Mouse (Mus musculus) midbrain, postnatal 0 days (tissue): ENCODE measurements around the gene B3gnt2. TPM values are rescaled to one million over a fixed set of nuclear protein-coding genes. Genes with fewer than 3 reads are reported as not detected.

Source experiments
- ATAC-seq: fragments of 200-750 bp; cut with Nextera tagmentation; 2 replicates; pipeline ENCODE4 v1.8.0; 2017; ENCODE audit warnings: moderate number of reproducible peaks, mild to moderate bottlenecking, moderate TSS enrichment, moderate library complexity; ENCODE audit not compliant: low FRiP score
- DNase-seq: peaks from one replicate; pipeline ENCODE4 v3.0.0-alpha.2; 2015; ENCODE audit warnings: low spot score
- H3K27ac ChIP-seq: fragments of 300-500 bp; sonication (generic); 2 replicates; pipeline ENCODE4 v1.5.1; 2014; ENCODE audit warnings: low read depth, mild to moderate bottlenecking, low read length, mixed read lengths
- H3K27me3 ChIP-seq: fragments of 300-500 bp; sonication (generic); 2 replicates; pipeline ENCODE4 v1.6.1; 2014; ENCODE audit warnings: low read length, control low read depth, mixed read lengths; ENCODE audit not compliant: insufficient read depth
- H3K36me3 ChIP-seq: fragments of 300-500 bp; sonication (generic); 2 replicates; pipeline ENCODE4 v1.6.1; 2014; ENCODE audit warnings: low read length, control low read depth, mixed read lengths; ENCODE audit not compliant: insufficient read depth
- H3K4me1 ChIP-seq: fragments of 300-500 bp; sonication (generic); 2 replicates; pipeline ENCODE4 v1.6.1; 2014; ENCODE audit warnings: mild to moderate bottlenecking, control low read depth, antibody characterized with exemption, low read length, mixed read lengths; ENCODE audit not compliant: insufficient read depth
- H3K4me2 ChIP-seq: fragments of 300-500 bp; sonication (generic); 2 replicates; pipeline ENCODE4 v1.6.1; 2014; ENCODE audit warnings: low read depth, mild to moderate bottlenecking, low read length, mixed read lengths; ENCODE audit not compliant: poor library complexity, severe bottlenecking
- H3K4me3 ChIP-seq: fragments of 300-500 bp; sonication (generic); 2 replicates; pipeline ENCODE4 v1.5.1; 2014; ENCODE audit warnings: low read depth, mild to moderate bottlenecking, low read length, moderate library complexity
- H3K9ac ChIP-seq: fragments of 300-500 bp; sonication (generic); replicated peaks from 2 replicates; pipeline ENCODE4 v1.6.1; 2014; ENCODE audit warnings: mild to moderate bottlenecking, low read length, moderate library complexity, mixed read lengths; ENCODE audit not compliant: poor library complexity, severe bottlenecking
- H3K9me3 ChIP-seq: fragments of 300-500 bp; sonication (generic); 2 replicates; pipeline ENCODE4 v1.6.1; 2016; ENCODE audit warnings: low read length, control low read depth
- CTCF ChIP-seq: IDR thresholded peaks from 2 replicates; pipeline ENCODE4 v1.5.1; 2016; ENCODE audit warnings: antibody characterized with exemption, mild to moderate bottlenecking
- WGBS: fragments of 180-500 bp; shearing (Covaris S2); extraction: QIAGEN DNeasy Blood & Tissue Kit; methylation state at CpG from one replicate; pipeline ENCODE4 v1.1.7; 2014; 5-methylcytosine and 5-hydroxymethylcytosine counted together
- polyA plus RNA-seq: library from polyadenylated mRNA; unstranded; fragments of >200 nt; fragmentation: Nextera tagmentation; extraction: Ambion mirVana; gene quantifications from 2 replicates; pipeline ENCODE4 v1.2.1, GENCODE M21; 2015
- total RNA-seq: library from RNA; depleted of rRNA; stranded (reverse); fragments of >200 nt; gene quantifications from 2 replicates; pipeline ENCODE4 v1.2.3, GENCODE M21; 2014

Gene B3gnt2
- total and polyA plus RNA-seq, 2 experiments from 2014 or later: 2.0 to 6.2 TPM

GRCm38 (mm10) chr11:22858441-22859300 is 2.1 kb downstream of the B3gnt2 start:
- DNase-seq (no peak), ATAC-seq (peak; percentile 35)
- Histone ChIP-seq H3K9me3 (no peaks in the 10 kb centered on the region), H3K27ac (no peak overlapping the region), H3K4me1 (peaks cover 14% of the 10 kb centered on the region; the same call in 1 of the 2 replicates), H3K9ac (peak overlapping the region; percentile 56), H3K4me3 (peak overlapping the region; percentile 78), H3K4me2 (peak overlapping the region; percentile 77), H3K36me3 (no peaks in the 10 kb centered on the region), H3K27me3 (peaks cover 40% of the 10 kb centered on the region)
- TF ChIP-seq CTCF: no peak
- 2% methylated on average over 50 of the region's 50 CpGs for WGBS

GRCm38 (mm10) chr11:22857705-22858440 is 2.9 kb downstream of the B3gnt2 start:
- Histone ChIP-seq H3K27me3 (peaks cover 34% of the 10 kb centered on the region), H3K27ac (no peak overlapping the region), H3K36me3 (no peaks in the 10 kb centered on the region), H3K4me2 (peak overlapping the region; percentile 77), H3K4me3 (peak overlapping the region; percentile 78), H3K9me3 (no peaks in the 10 kb centered on the region), H3K9ac (0 out of 2 replicates have a peak overlapping the region, but pooled peaks have one; percentile 56), H3K4me1 (peaks cover 14% of the 10 kb centered on the region; the same call in 1 of the 2 replicates)
- ATAC-seq: no peak
- 18% methylated on average over 25 of the region's 25 CpGs for WGBS
- TF ChIP-seq CTCF: no peak
- no peak for DNase-seq

- no peak overlapping the region for H3K9ac ChIP-seq
- no peak overlapping the region for H3K4me3 ChIP-seq
- no peaks in the 10 kb centered on the region for H3K36me3 ChIP-seq
- TF ChIP-seq CTCF: no peak
- 84% methylated on average over 5 of the region's 5 CpGs for WGBS
- H3K4me2 ChIP-seq: no peak overlapping the region
- ATAC-seq: no peak
- no peak for DNase-seq
- no peaks in the 10 kb centered on the region for H3K9me3 ChIP-seq
- H3K27ac ChIP-seq: no peak overlapping the region
- peaks cover 34% of the 10 kb centered on the region for H3K27me3 ChIP-seq
- peaks cover 14% of the 10 kb centered on the region; the same call in 1 of the 2 replicates for H3K4me1 ChIP-seq
Measured at GRCm38 (mm10) chr11:22857106-22857704, 3.6 kb downstream of the B3gnt2 start.

- TF ChIP-seq CTCF: no peak
- 77% methylated on average over 3 of the region's 3 CpGs for WGBS
- DNase-seq: no peak
- Histone ChIP-seq H3K9me3 (no peaks in the 10 kb centered on the region), H3K4me2 (no peak overlapping the region), H3K27ac (no peak overlapping the region), H3K4me1 (peaks cover 14% of the 10 kb centered on the region; the same call in 1 of the 2 replicates), H3K27me3 (peaks cover 34% of the 10 kb centered on the region), H3K9ac (no peak overlapping the region), H3K36me3 (no peaks in the 10 kb centered on the region), H3K4me3 (no peak overlapping the region)
- no peak for ATAC-seq
Measured at GRCm38 (mm10) chr11:22856371-22856965, 4.3 kb downstream of the B3gnt2 start.

GRCm38 (mm10) chr11:22854571-22854970 is 6.2 kb downstream of the B3gnt2 start:
- no peak overlapping the region for H3K27ac ChIP-seq
- H3K4me1 ChIP-seq: peaks cover 9% of the 10 kb centered on the region; the same call in 1 of the 2 replicates
- DNase-seq: no peak
- H3K27me3 ChIP-seq: peaks cover 17% of the 10 kb centered on the region
- WGBS: 87% methylated on average over 4 of the region's 4 CpGs
- no peak for TF ChIP-seq CTCF
- no peak for ATAC-seq
- H3K4me3 ChIP-seq: no peak overlapping the region
- no peak overlapping the region for H3K9ac ChIP-seq
- H3K9me3 ChIP-seq: no peaks in the 10 kb centered on the region
- no peak overlapping the region for H3K4me2 ChIP-seq
- H3K36me3 ChIP-seq: no peaks in the 10 kb centered on the region
